Mouse (Mus musculus) liver, postnatal 0 days (tissue): Measurements from ENCODE around the gene Paxip1.

Experiments
- CTCF ChIP-seq: sonication (generic); IDR thresholded peaks from 2 replicates; pipeline ENCODE4 v1.5.1; 2016; ENCODE audit warnings: antibody characterized with exemption, low read depth
- EP300 ChIP-seq: IDR thresholded peaks from 2 replicates; pipeline ENCODE4 v1.6.1; 2016; ENCODE audit warnings: antibody characterized with exemption, low read depth, mild to moderate bottlenecking

DNA sequence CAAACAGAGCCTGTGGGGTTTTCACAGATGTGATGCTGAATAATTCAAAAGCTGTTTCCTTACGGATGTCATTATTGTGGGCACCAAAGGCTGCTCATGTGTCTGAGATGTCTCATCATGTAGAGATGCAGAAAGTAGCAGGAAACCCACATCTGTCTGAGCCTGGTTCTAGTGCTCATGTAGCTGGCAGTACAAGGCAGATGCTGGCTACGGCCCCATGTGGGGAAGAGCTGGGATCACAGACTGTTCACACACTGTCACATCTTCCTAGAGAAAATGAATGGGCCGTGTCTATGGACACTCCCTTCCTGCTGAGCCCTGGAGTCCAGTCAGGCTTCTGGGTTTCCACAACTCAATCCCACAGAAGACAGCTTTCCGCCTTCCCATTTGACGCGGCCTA, 89.0 kb downstream of the Paxip1 start:
- TF ChIP-seq EP300 (no peak), CTCF (no peak)
